Mouse (Mus musculus) 3134 (cell line): ENCODE results near the gene Tmtc1.

Experiments
- DNase-seq: peaks from one replicate; pipeline ENCODE4 v3.0.0-alpha.2; 2011; ENCODE audit warnings: low spot score; ENCODE audit not compliant: insufficient read length; ENCODE audit errors: extremely low read depth

Gene Tmtc1

GRCm38 (mm10) chr6:148318736-148319135 is 125.5 kb downstream of the Tmtc1 start:
- DNase-seq: peak; percentile 11

- DNase-seq: no peak
Observed at GRCm38 (mm10) chr6:148315571-148316080, 128.6 kb downstream of the Tmtc1 start.

GRCm38 (mm10) chr6:148315106-148315505 is 129.1 kb downstream of the Tmtc1 start:
- no peak for DNase-seq

GRCm38 (mm10) chr6:148310981-148311380 is 133.2 kb downstream of the Tmtc1 start:
- no peak for DNase-seq

- no peak for DNase-seq
Observed at GRCm38 (mm10) chr6:148305821-148306220, 138.4 kb downstream of the Tmtc1 start.

GRCm38 (mm10) chr6:148305191-148305590 is 139.0 kb downstream of the Tmtc1 start:
- DNase-seq: no peak

GRCm38 (mm10) chr6:148302261-148302660 is 141.9 kb downstream of the Tmtc1 start:
- DNase-seq: no peak

GRCm38 (mm10) chr6:148297086-148297485 is 147.1 kb downstream of the Tmtc1 start:
- no peak for DNase-seq

- DNase-seq: no peak
Observed at GRCm38 (mm10) chr6:148296418-148296817, 147.8 kb downstream of the Tmtc1 start.

- no peak for DNase-seq
Observed at GRCm38 (mm10) chr6:148294506-148294905, 149.7 kb downstream of the Tmtc1 start.

GRCm38 (mm10) chr6:148290865-148291264 is 153.3 kb downstream of the Tmtc1 start:
- no peak for DNase-seq

- DNase-seq: no peak
Observed at GRCm38 (mm10) chr6:148283224-148283881, 160.8 kb downstream of the Tmtc1 start.

GRCm38 (mm10) chr6:148279240-148279639 is 164.9 kb downstream of the Tmtc1 start:
- no peak for DNase-seq

GRCm38 (mm10) chr6:148276418-148276817 is 167.8 kb downstream of the Tmtc1 start:
- no peak for DNase-seq

- DNase-seq: no peak
Observed at GRCm38 (mm10) chr6:148275046-148275445, 169.1 kb downstream of the Tmtc1 start.

- no peak for DNase-seq
Observed at GRCm38 (mm10) chr6:148260729-148261101, 183.5 kb downstream of the Tmtc1 start.

- no peak for DNase-seq
Observed at GRCm38 (mm10) chr6:148259979-148260728, 184.0 kb downstream of the Tmtc1 start.

GRCm38 (mm10) chr6:148259074-148259473 is 185.1 kb downstream of the Tmtc1 start:
- no peak for DNase-seq

GRCm38 (mm10) chr6:148257805-148258204 is 186.4 kb downstream of the Tmtc1 start:
- no peak for DNase-seq

GRCm38 (mm10) chr6:148256109-148256508 is 188.1 kb downstream of the Tmtc1 start:
- no peak for DNase-seq

- no peak for DNase-seq
Observed at GRCm38 (mm10) chr6:148255395-148256053, 188.7 kb downstream of the Tmtc1 start.
